Mouse (Mus musculus) left cerebral cortex, postnatal 14 days (tissue): ENCODE measurements around the gene Mthfd1l. TPM values are rescaled to one million over a fixed set of nuclear protein-coding genes. Genes with fewer than 3 reads are reported as not detected.

Experiments
- total RNA-seq, 2 experiments: library from RNA; stranded (reverse); gene quantifications; 2 replicates each; pipeline ENCODE4 v1.2.3; 2021

Mthfd1l gene
- total RNA-seq, 2 experiments from 2014 or later: 14.7 to 18.1 TPM

Other genes with a start within 250 kb of the Mthfd1l start
- gene Plekhg1, start 232.8 kb upstream of the Mthfd1l start, total RNA-seq: 10 to 100 TPM; 14.3 to 16.5 TPM